Mouse (Mus musculus) left cerebral cortex, postnatal 14 days (tissue): Measurements from ENCODE around the gene Efcab6. TPM values are rescaled to one million over a fixed set of nuclear protein-coding genes. Genes with fewer than 3 reads are reported as not detected.
"Not testable (repeated sequence)": the region's sequence is repeated elsewhere in the genome, so short reads cannot be mapped to it uniquely, and the experiment has no call there.

Source experiments
- DNase-seq, 2 experiments: peaks; one replicate each; pipeline ENCODE4 v3.0.0; 2021 to 2022; ENCODE audit warnings: low spot score in 2 of 2, mixed read lengths in 1 of 2
- intact Hi-C: fragments of 180-260 bp; cut with DNase I; formaldehyde crosslinking; loops from one replicate; pipeline ENCODE4 v1.15.1; 2025
- long read RNA-seq, 2 experiments: library from polyadenylated mRNA; stranded (forward); transcript quantifications; one replicate each; pipeline ENCODE4 v2.0.0; 2021
- total RNA-seq, 2 experiments: library from RNA; stranded (reverse); gene quantifications; 2 replicates each; pipeline ENCODE4 v1.2.3; 2021

Gene Efcab6
- total RNA-seq: 10 to 100 TPM; 15.6 to 19.8 TPM
- long read RNA-seq, experiment 1, partial matches to known transcripts: 5 of 12 reads
- long read RNA-seq, experiment 1, other reads (novel, unspliced or antisense): 7 of 12 reads
- long read RNA-seq, experiment 2, partial matches to known transcripts: 6 of 9 reads
- long read RNA-seq, experiment 2, other reads (novel, unspliced or antisense): 3 of 9 reads

DNA sequence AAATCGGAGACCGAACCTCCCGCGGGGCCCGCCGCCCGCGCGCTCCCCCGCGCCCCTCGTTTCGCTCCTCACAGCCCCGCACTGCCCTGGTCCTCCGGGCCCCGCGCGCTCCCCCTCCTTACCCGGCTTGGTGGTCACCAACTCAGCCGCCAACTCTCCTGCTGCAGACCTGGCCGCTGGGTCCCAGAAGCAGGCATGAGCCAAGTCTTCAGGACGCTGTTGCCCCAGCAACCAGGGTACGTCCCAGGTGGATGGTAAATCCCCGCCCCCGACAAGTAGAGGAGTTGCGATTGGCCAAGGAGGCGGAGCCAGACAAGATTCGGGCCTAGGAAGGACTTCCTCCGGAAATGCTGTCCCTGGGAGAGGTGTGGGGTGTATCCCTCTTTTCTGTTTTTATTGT lies at the start of gene Efcab6:
Efcab6 (minus strand) TSS at position 240 of the 400 bp plus-strand sequence.
- intact Hi-C loops: loop anchor here (5.0 kb wide), 1 partner anchor 283 kb away; no protein-coding TSS in a partner anchor
- DNase-seq: peak; percentile 73 to 80

DNA sequence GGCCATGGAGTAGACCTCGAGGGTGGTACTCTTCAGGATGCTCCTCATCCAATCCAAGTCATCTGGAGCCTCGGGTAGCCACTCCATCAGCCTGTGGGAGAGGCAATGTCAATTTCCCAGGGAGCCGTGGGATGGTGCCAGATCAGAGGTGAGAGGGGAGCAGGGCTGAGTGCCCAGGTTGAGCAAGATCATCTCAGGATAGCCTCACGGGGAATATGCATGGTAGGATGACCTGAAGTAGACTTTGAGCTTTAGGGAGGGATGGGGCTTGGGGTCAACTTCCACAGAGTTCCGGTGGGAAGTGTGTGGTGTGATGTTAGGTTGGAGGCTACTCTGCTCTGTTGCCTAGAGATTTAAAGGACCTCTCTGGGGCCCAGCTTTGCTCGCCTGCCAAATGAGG lies 48.7 kb upstream of the Efcab6 start:
- DNase-seq: no peak
- intact Hi-C loops: loop anchor here (10.0 kb wide), 1 partner anchor 51 kb away; the partner anchor contains the start of gene Pnpla3

DNA sequence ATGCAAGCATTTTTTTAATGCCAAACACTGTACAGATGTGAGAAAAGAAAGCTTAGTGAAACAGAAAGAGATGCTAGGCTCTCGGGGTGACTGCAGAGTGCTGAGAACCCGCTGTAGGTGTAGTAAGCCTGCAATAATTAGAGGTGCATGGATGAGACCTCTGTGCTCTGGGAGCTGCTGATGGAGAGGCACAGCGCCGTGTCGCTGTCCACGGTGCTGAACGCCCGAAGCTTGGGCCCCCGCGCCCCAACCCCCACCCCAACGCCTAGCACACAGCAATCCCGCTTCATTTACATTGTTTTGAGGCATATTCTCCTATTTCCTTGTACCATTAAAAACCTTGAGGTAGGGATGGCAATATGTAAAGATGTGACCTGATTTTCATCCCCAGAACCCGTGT lies 43.7 kb upstream of the Efcab6 start:
- intact Hi-C loops: no loop called here
- no peak for DNase-seq

DNA sequence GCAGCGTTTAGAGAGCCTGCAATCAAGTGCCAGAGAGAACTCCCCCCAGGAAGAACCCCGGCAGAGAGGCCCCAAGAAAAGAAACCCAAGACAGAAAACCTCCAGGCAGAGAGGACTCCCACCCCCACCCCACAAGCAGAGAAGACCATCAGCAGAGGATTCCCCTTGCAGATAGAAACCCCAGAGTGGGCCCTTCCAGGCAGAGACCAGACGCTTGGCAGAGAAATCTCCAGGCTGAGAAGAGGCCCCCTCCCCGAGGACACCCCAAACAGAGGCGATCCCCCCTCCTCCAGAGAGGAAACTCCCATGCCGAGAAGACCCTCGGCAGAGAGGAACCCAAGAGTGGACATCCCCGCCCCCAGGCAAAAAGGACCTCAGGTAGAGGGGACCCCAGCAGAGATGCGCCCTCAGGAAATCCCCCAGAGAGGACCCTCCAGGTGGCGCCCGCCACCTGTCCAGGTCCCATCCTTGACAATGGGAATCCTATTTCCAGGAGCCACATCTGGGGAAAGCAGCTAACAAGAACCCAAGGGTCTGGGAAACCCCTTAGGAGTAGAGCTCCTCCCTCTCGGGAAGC lies 40.8 kb upstream of the Efcab6 start:
- intact Hi-C loops: no loop called here
- no peak for DNase-seq

DNA sequence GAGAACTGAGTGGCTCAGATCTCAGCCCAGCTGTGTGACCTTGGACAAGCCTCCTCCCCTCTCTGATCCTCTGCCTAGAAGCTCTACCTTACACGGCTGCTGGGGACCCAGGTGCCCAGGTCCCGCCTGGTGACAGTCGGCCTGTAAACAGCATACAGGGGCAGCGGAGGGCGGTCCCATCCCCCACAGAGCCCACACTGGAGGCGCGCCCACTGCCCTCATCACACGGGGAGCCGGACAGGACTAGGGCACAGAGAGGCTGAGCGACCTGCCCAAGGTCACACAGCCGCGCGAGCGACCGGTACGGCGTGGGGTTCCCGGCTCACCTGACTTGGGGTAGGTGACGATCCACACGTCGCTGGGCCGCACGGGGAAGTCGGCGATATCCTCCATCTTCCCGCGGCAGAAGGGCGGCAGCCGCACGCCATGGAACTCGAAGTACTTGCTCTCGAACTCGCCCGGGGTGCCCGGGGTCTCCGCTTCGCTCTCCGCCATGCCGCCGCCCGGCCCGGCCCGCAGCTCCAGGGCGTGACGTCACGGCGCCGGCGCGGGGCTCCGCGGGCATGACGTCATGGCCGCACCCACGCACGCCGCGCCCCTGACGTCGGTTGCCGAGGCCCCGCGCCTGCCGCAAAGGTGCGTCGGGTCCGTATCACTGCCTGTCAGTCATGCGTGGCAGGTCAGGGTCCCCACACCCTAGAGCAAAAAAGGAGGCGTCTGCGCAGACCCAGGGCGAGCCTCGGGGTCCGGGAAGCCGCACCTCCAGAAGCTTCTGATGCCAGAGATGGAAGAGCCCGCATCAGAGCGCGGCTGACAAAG lies 40.1 kb upstream of the Efcab6 start, which contains the start of gene Sult4a1:
Sult4a1 (minus strand) TSS at position 650 of the 819 bp plus-strand sequence.
- peak; percentile 43 to 76 for DNase-seq
- intact Hi-C loops: no loop called here

DNA sequence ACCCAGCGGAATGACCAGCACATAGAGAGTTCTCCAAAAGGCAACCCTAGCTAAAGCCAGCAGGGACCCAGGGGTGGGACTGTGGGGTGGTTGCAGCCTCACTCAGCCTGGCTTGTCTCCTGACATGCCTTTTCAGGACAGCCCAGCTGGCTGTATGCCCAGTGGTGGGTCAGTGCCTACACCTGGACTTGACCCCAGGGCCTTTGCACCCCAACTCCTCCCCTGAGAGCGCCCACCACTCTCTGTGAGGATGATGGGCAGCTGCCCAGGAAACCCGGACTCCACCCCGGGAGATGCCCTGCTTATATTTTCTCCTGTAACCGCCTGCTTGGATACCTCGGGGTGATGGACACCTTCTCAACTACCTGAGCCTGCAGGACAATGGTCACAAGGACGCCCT lies 39.4 kb upstream of the Efcab6 start:
- intact Hi-C loops: no loop called here
- DNase-seq: no peak

DNA sequence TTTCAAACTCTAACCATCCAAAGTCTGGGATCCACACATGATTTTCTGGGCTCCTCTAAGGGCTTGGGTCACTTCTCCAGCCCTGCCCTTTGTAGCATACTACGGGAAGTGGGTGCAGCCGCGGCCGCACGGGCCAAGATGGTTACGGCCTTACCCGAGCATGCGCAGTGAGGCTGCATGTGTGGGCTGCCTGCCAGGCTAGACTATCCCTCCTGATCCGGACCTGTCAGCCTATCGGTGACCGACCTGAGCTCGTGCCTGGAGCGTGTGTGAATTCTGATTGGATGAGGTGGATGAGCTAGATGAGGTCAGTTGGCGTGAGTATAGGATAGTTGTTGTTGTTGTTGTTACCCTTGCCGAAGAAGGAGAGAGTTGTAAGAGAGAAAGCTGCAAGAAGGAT lies 32.4 kb upstream of the Efcab6 start:
- intact Hi-C loops, DNase-seq: not testable (repeated sequence)

DNA sequence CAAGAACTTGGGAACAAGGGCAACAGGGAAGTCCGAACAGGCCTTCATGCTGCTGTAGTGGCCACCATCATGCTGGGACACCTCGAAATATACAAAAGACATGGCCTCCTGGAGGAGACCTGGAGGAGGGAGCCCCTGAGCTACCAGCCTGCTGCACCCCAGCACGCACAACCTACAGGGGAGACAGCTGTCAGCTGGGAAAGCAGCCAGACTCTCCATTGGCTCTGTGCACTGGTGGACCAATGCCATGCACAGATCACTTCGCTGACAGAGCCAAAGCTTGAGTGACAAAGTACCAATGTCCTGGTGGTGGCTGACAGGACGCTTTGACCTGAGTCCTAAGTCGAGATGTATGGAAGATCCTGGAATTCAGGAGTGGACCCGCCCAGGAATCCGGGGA lies 30.9 kb upstream of the Efcab6 start:
- intact Hi-C loops: no loop called here
- no peak for DNase-seq

DNA sequence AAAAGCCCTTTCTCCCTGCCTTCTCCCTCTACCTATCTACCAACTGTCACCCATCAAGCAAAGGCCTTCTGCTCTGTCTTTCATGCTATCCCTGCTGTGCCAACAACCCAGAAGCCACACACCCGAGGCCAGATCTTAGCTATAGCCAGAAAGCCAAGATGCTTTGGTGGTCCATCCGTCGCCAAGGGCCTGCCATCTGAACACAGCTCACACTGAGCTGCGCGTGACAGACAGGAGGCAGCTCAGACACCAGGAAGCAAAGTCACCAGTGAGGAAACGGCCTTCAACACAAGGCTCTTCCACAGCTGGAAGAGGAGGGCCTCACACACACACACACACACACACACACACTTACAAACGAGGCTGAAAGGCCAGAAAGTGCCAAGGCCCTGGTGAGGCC lies 29.7 kb upstream of the Efcab6 start:
- intact Hi-C loops: no loop called here
- DNase-seq: no peak

DNA sequence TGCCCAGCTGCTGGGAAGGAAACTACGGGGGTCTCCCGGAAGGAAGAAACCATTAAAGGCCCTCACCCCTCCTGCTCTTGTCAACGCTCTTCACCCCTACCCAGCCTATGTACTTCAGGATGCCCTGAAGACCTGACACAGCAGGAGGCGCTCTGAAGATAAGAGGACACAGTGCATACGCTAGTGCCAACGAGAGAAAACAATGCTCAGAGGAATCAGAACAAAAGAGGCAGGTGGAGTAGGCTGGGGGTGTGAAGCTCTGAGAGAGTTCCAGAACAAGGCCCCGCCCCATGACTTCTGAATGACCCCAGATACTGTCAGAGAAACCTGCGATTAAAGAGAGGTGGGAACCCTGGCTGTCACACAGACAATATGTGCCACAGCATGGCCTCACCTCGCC lies 21.6 kb upstream of the Efcab6 start:
- DNase-seq: no peak
- intact Hi-C loops: no loop called here

DNA sequence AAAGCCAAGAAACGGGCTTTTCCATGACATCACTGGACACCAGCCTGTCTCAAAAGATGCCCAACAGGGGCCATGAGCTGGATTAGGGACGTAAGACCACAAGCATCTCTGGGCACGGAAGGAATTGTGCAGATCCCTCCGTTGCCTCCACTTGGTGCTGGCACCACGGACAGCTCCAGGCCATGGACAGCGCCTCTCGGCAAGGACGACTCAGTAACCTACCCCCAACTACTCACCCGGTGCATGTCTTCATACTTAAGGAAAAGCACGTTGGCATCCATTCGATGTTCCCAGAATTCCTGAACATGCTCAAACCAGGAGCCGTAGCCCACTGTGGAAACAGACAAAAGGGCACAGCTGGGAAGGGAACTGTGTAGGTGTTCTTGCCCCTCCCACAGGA lies 21.2 kb upstream of the Efcab6 start:
- intact Hi-C loops: no loop called here

DNA sequence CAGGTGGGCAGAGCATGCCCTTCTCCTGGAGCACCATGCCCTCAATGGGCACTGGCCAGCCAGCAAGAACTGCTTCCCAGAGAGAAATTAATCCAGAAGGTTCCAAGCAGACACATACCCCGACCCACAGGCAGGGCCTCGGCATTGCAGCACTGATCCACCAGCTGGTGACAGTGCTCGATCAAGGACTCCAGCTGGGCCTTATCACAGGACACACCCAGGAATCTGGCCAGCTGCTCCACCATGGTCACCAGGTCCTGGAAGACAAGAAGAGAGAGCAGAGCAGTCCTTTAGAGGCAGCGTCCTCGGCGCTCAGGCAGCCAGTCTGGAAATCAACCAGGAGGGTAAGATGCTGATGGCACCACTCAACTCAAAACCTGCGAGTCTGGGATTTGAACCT lies 14.9 kb upstream of the Efcab6 start:
- intact Hi-C loops: no loop called here

More for the DNA sequence above, 21.2 kb upstream of the Efcab6 start:
- no peak for DNase-seq

DNA sequence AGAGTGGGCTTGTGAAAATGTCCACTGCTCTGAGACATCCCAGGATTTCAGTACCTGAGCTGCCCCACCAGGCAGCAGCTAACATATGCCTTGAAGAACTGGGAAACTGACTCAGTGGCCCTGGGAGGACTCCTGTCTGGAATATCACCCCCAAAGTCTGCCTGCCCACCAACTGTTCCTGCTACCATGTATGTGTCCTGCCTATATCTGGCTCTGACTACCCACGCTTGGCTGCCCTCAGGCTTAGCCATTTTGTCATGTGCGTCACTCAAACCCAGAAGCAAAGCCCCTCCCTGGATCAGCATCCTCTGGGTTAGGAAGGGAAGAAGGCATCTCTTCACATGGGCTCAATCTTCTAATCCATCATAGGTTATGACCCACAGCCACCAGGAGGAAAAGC lies 14.3 kb upstream of the Efcab6 start:
- peak; percentile 58 to 68 for DNase-seq
- intact Hi-C loops: no loop called here

More for the DNA sequence above, 14.9 kb upstream of the Efcab6 start:
- no peak for DNase-seq

DNA sequence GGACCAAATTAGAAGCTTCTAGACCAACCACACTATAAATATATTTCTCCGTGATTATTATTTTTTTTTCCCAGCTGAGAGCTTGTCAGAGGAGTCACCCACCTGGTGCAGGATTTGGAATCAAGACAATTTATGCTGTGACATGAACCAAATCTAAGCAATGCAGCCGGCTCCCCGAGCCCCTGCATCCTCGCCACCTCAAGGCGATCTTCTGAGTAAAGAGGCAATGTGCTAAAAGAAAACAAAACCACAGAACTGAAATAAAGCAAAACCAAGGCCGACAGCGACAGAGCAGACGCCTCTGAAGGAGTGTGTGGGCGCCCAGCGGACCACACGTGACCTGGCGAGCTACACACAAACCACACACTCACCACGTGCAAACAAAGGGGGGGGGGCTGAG lies 13.5 kb upstream of the Efcab6 start:
- intact Hi-C loops: no loop called here
- peak; percentile 61 to 71 for DNase-seq

DNA sequence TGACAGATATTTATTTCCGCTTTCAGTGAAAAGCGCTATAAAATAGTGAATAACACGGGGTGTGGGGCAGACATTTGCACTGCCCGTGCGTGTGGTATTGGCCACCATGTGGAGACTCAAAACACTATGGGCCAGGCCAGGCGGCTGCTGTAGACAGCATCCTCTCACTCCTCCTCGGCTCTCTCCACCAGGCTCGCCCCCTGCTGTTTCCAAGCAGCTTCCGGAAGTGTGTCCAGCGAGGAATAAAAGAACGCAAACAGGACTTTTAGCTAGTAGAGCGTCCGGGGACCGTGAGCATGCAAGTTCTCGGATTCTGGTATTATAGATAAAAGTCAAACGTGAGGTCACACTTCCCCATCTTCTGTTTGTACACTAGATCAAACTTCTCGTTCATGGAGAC lies 12.0 kb upstream of the Efcab6 start:
- intact Hi-C loops: no loop called here

DNA sequence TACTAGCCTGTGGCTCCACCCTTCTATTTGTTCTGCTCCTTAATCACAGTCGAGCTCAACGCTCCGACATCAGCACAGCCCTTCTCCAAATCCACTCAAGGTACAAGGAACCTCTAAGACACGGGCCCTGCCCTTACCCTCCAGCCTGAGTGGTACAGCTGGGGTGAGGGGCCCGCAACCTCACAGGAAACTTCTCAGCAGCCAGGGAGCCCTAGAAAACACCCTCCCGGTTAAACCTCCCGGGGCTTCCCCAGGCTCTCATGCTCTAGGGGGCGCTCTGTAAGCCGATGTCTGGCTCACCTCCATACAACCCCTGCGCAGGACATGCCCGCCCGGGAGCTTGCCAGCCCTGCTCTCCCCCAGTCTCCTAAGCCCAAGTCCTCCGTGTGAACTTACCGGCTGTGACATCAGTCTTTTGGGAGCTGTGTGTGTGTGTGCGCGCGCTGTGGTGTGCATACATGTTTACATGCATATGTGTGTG lies 9.6 kb upstream of the Efcab6 start:
- intact Hi-C loops: loop anchor here (5.0 kb wide), 3 partner anchors 93 to 558 kb away; partner anchors contain the start of gene Pnpla3
- peak in 1 of 2 experiments; percentile 43 for DNase-seq

More for the DNA sequence above, 12.0 kb upstream of the Efcab6 start:
- DNase-seq: no peak

DNA sequence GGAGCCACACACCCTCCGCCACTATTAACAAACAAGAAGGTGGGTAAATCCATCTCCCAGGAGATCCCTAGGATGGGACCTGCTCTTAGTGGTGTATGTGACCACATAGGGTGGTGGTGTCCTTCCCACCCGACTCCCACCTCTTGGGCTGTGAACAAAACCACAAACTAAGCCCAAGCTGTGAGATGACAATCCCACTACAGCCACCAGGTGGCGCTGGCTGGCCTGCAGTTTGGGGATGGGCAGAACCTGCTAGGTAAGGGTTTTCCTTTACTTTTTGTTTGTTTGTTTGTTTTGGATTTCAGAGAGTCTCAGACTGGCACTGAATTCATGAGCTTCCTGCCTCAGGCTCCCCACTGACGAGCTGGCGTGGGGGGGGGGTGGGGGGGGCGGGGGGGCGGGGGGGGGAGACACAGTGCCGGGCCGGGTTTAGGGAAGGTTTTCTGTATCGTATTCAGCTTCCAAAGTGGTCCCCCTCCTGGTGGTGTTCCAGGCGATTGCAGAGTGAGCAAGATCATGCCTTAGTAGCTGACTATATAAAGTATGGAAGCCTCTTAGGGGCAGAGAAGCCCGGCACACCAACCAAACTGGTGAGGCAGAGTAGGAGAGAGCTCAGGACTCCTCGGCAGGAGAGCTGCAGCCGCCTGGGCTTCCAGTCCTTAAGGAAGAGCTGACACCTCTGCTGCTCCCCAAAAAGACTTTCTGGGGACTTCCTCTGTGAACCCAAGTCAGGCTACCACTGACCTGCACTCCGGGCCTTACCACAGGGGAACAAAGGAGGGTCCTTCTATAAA lies 8.9 kb upstream of the Efcab6 start:
- peak; percentile 76 to 81 for DNase-seq
- intact Hi-C loops: loop anchor here (5.0 kb wide), 3 partner anchors 93 to 558 kb away; partner anchors contain the start of gene Pnpla3

DNA sequence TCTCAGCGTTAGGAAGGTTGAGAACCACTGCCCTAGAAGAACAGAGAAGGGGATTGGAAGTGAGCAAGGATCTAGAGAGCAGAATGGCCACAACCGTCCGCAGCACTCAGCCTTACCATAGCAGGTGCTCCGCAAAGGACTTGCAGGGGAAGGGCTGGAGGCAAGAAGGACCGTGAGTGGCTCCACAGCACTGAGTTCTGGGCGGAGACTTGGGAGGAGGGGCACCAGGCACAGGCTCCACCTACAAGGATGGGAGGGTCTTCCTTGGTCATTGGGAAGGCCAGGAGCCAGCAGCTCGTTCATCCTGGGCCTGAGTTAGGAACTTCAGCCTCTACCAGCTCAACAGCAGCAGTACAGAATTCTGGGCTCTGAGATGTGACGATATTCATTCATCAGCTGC lies 7.9 kb upstream of the Efcab6 start:
- intact Hi-C loops: loop anchor here (5.0 kb wide), 3 partner anchors 94 to 559 kb away; partner anchors contain the start of gene Pnpla3

DNA sequence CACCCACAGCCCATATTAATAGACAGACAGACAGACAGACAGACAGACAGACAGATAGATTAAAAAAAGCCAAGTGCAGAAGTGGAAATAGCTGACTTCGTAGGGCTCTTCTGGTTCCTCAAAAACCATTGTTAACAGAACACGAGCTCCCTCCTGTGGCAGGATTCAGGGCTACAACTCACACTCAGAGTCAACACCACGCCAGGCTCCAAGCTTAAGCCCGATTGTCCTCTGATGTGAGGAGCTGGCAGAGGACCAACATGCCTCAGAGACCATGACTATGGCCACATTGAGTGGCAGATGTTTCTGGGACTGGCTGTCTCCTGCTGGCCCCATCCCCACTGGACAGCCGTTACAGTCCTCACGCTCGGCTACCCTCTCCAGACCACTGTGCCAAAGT lies 7.0 kb upstream of the Efcab6 start:
- DNase-seq: peak; percentile 93 to 95
- intact Hi-C loops: loop anchor here (5.0 kb wide), 3 partner anchors 95 to 560 kb away; partner anchors contain the start of gene Pnpla3

More for the DNA sequence above, 7.9 kb upstream of the Efcab6 start:
- no peak for DNase-seq
